Mouse (Mus musculus): ENCODE measurements around the gene Gm49405.

Gene Gm49405

GRCm38 (mm10) chr19:3988066-3988465, 12.4 kb upstream of the Gm49405 start:
- no peak for DNase-seq (ENCODE audit: low spot score)

DNA sequence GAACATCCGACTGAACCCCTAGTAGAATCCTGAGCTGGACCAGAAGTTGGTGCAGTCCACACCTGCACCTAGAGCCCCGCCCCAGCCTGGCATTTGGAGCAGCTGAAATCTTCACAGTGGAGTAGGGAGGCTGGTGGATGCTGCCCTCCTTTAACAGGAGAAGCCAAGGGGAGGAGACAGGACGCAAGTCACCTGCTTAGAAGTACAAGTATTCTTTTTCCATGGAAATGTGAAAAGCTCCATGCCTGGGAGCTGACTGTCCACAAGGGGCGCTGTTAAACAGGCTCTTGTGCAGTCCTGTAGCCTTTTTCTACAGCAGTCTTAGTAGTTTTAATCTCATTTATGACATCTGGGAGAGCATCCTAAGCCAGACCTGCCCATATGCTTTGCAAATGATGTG, 11.7 kb upstream of the Gm49405 start:
- DNase-seq (ENCODE audit: low spot score): no peak

DNA sequence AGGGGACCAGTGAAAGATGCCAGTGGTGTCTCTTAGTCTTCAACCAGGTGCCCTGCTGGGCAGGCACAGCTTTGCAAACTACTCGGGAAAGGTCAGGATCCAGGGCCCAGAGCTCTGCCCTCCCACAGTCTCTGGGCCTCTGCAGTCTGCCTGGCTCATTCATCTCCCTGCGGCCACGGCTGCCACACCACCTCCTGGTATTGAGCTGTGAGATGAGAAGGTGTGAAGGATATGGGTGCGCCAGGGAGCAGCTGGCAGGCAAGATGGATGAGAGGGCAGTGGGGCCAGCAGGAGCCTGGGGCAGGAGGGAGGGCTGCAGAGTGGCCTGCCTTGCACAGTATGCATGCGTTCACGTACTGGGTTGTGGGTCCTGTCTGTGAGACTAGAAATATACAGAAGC, 9.6 kb upstream of the Gm49405 start:
- no peak for DNase-seq (ENCODE audit: low spot score)

DNA sequence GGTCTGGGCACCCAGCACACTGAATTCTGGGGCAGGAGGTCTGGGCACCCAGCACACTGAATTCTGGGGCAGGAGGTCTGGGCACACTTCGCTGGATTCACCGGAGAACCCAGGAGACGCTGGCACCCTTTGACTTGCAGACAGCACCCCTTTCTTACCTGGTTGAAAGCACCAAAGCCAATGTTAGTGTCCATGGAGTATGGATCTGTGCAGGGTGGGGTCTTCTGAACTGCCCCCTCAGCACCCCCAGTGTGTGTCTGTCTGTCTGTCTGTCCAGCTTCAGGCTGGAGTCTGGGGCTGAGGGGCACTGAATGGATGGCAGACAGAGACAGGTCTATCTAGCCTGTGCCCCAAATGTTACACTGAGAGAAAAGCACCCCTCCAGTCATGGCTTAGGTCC, 8.9 kb upstream of the Gm49405 start:
- no peak for DNase-seq (ENCODE audit: low spot score)

- DNase-seq (ENCODE audit: low spot score): no peak
Measured at GRCm38 (mm10) chr19:3991966-3992365, 8.5 kb upstream of the Gm49405 start.

DNA sequence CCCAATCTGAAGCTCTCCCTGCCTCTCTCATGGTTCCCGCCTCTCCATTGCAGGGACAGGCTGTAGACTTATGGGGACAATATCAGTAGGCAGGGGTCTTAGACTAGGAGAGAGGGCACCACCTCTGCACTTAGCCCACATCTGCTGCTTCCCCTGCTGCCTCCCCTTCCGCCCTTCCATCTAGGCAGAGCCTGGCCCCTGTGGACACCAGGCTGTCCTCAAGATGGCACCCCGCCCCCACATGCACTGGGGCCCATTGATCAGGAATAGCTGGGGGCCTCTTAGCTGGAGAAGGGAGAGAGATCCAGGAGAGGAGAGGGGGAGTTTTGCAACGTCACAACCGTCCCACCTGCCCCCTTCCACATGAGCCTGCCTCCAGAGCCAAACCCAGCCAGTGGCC, 8.0 kb upstream of the Gm49405 start, which contains the start of gene Tbx10:
Tbx10 (plus strand) TSS at position 337 of the 400 bp plus-strand sequence.
- DNase-seq (ENCODE audit: low spot score): no peak

DNA sequence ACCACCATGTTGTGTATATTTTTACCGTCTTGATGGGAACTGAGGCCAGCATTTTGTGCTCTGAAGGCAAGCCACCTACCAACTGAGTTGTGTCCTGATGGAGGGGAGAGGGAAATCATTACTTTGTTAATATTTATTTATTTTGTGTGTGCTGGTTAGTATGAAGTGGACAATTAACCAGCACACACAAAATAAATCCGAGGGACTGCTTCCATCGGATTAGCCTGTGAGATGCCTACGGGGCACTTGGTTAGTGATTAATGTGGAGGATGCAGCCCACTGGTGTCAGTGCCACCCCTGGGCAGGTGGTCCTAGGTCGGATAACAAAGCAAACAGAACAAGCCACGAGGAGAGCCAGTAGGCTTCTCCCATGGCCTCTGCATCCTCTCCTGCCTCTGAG, 5.5 kb upstream of the Gm49405 start:
- no peak for DNase-seq (ENCODE audit: low spot score)

DNA sequence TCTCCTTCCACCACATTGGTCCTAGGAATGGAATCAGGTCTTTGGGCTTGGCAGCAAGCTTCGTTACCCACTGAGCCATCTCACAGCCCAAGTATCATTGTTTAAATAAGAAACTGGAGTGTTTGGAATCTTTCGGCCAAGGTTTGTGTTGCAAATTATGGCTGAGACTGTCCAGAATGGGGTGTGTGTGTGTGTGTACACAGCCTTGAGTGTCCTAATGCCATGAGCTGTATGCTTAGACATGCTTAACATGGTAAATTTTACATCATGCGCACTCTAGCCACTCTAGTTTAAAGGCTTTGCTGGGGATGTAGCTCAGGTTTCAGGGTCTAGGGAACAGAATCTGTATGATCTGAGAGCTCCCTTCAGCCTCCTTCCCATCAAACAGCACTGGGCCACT, 4.9 kb upstream of the Gm49405 start:
- no peak for DNase-seq (ENCODE audit: low spot score)

- no peak for DNase-seq (ENCODE audit: low spot score)
Measured at GRCm38 (mm10) chr19:3996106-3996505, 4.3 kb upstream of the Gm49405 start.

- DNase-seq (ENCODE audit: low spot score): no peak
Measured at GRCm38 (mm10) chr19:3996747-3997146, 3.7 kb upstream of the Gm49405 start.

- DNase-seq (ENCODE audit: low spot score): no peak
Measured at GRCm38 (mm10) chr19:3997231-3997630, 3.2 kb upstream of the Gm49405 start.

GRCm38 (mm10) chr19:3998335-3998734, 2.1 kb upstream of the Gm49405 start:
- no peak for DNase-seq (ENCODE audit: low spot score)

DNA sequence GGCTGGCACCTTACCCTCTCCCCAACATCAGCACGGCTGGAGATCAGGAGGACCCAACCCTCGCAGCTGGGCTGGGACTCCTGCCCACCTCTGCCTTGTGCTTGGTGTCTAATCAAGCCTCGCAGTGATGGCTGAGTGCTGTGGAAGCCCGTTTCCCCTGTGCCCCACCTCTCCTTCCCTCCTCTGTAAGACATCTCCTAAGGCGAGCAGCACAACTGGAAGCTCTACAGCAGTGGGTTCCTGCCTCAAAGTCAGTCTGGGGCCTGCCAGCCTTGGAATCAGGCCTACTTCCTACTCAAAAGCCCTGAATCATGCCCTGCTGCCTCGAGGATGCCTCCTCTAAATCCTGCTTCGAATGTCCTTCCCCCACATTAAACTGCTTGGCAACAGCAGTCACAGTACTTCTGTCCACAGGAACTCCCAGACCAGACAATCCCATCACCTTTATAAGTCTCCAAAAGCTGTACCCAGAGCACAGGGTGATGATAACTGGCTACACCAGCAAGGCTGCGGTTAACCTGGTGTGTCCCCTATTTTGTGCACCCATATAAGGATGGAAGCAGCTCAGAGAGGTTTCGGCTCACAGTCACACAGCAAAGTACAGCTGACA, 1.2 kb upstream of the Gm49405 start:
- DNase-seq (ENCODE audit: low spot score): no peak

- DNase-seq (ENCODE audit: low spot score): no peak
Measured at GRCm38 (mm10) chr19:4000949-4001525, 611 bp downstream of the Gm49405 start.

DNA sequence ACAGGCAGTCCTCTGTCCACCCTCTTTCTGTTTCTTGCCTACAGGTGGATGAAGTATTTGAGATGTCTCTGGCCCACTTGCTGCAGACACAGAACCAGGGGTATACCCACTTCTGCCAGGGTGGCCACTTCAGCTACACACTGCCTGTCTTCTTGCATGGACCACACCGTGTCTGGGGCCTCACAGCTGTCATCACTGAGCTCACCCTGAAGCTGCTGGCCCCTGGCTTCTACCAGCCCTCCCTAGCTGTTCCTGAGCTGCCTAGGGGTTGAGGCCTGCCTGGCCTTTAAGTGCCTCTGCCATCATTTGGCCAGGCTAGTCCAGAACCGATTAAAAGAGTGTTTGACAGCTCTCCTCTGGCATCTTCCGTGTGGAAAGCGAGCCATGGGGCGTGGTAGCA, 1.3 kb downstream of the Gm49405 start:
- DNase-seq (ENCODE audit: low spot score): no peak

DNA sequence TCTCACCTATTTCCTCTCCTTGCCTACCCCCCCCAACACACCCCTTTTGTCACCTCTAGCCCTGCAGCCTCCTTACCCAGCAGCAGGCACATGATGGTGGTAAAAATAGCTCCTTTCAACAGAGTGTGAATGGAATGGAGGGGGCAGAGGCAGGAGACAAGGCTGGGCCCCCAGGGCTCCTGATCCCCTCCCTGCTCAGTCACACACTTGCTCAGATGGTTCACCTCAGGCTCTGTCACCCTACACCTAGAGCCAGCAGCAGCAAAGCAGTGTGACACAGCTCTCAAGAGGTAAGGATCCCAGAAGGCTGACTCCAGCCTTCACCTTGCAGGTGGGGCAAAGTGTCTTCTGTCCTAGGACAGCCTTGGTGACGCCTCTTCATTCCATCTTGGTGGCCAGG, 2.7 kb downstream of the Gm49405 start, which contains the start of gene Doc2g:
Doc2g (plus strand) TSS at position 202 of the 400 bp plus-strand sequence.
- DNase-seq (ENCODE audit: low spot score): no peak

DNA sequence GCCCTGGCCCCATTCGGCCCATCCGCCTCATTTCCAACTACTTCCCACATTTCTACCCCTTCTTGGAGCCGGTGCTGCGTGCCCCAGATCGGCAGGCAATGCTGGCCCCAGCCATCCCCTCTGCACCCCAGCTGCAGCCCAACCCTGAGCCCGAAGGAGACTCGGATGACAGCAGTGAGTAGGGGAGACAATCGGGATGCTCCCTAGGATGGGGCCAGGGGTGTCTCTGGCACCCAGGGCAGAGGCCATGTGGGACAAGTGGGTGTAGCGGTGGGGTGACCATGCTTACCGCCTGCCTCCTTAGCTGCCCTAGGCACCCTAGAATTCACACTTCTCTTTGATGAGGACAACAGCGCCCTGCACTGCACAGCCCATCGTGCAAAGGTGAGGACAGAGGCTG, 3.2 kb downstream of the Gm49405 start:
- no peak for DNase-seq (ENCODE audit: low spot score)

GRCm38 (mm10) chr19:4004331-4004730, 3.9 kb downstream of the Gm49405 start:
- no peak for DNase-seq (ENCODE audit: low spot score)

GRCm38 (mm10) chr19:4005091-4005490, 4.7 kb downstream of the Gm49405 start:
- no peak for DNase-seq (ENCODE audit: low spot score)

- no peak for DNase-seq (ENCODE audit: low spot score)
Measured at GRCm38 (mm10) chr19:4005971-4006370, 5.5 kb downstream of the Gm49405 start.

DNA sequence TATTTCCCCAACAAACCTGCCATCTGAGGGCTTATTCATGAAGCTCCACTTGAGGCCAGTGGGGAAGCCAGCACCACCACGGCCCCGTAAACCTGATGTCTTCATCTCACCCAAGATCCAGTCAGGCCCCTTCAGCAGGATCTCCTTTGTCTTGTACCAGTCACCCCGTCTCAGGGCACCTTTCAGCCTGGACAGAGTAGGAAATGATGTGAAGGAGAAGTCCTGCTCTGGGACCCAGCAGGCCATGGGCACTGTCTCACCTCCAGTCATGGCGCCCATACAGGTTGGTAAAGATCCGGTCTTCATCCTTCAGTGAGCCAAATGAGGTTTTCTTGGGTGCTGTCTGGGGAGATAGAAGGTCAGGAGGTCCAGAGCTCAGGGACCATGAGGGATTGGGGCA, 10.7 kb downstream of the Gm49405 start:
- DNase-seq (ENCODE audit: low spot score): no peak

GRCm38 (mm10) chr19:4012432-4013022, 12.1 kb downstream of the Gm49405 start, which contains the start of gene Ndufv1:
TSS of gene Ndufv1 (minus strand) at chr19:4012806.
- DNase-seq (ENCODE audit: low spot score): peak; percentile 98

- DNase-seq (ENCODE audit: low spot score): no peak
Measured at GRCm38 (mm10) chr19:4013066-4013465, 12.6 kb downstream of the Gm49405 start.

GRCm38 (mm10) chr19:4014802-4015201, 14.4 kb downstream of the Gm49405 start:
- no peak for DNase-seq (ENCODE audit: low spot score)

Data from c-Kit-positive CD71-positive TER-119-positive erythroid progenitor cells, embryonic 14.5 days (primary cell).